12 mouse cellular contexts compared by ENCODE assay signal in genomic region chr4:139852219-139853035, GRCm38 (mm10). TPM values are rescaled to one million over a fixed set of nuclear protein-coding genes. Genes with fewer than 3 reads are reported as not detected.
DNase-seq lines count a peak whose midpoint lies in the region; ATAC-seq and TF ChIP-seq lines count a peak whose summit lies in the region.
"Had no signal": no experiment of that assay in that cellular context is flagged by ENCODE, and none has a peak within 500 bp of the region (broad histone marks: within the 10 kb centered on the region; RNA-seq: fewer than 3 reads in every experiment).

No protein-coding gene starts in this region.

- peak; percentile 28 for DNase-seq in kidney, postnatal 0 days (ENCODE audit: low spot score)
- no peak for DNase-seq in kidney, postnatal 14 days
- DNase-seq in splenic B cell, adult 2 months (ENCODE audit: low read depth, low spot score): peak; percentile 35
- DNase-seq in gastrocnemius, postnatal 36 days: no peak
- no peak for DNase-seq in left cerebral cortex, postnatal 25 days (ENCODE audit: low spot score in 2 of 2)
- DNase-seq: cerebellum, postnatal 14 days; layer of hippocampus, postnatal 36 days had no signal

- no peak overlapping the region for H3K27ac ChIP-seq in kidney, postnatal 0 days
- no peak overlapping the region for H3K27ac ChIP-seq in cortical plate, adult 2 months (ENCODE audit: insufficient read depth, low read length)
- no peak overlapping the region for H3K27ac ChIP-seq in hindbrain, embryonic 13.5 days

- 2% methylated on average over 25 of the region's 25 CpGs for WGBS in kidney, postnatal 0 days
- WGBS in hindbrain, embryonic 13.5 days: 3% methylated on average over 25 of the region's 25 CpGs

- ATAC-seq in kidney, postnatal 0 days (replicated peaks; ENCODE audit: low FRiP score, low read depth): no peak
- ATAC-seq in hindbrain, embryonic 13.5 days (ENCODE audit: low FRiP score): no peak

- no peak for TF ChIP-seq POLR2A in cortical plate, adult 2 months (IDR thresholded peaks at IDR 0.05; ENCODE audit: extremely low read depth, insufficient read depth, low read length)

- peaks cover 51% of the 10 kb centered on the region for H3K27me3 ChIP-seq in kidney, postnatal 0 days (ENCODE audit: insufficient read depth, low read length)
- H3K27me3 ChIP-seq in hindbrain, embryonic 13.5 days: peaks cover 93% of the 10 kb centered on the region
- H3K27me3 ChIP-seq in splenic B cell, adult 2 months (ENCODE audit: control insufficient read depth, insufficient read depth, low read length, poor library complexity, severe bottlenecking): peaks cover 2% of the 10 kb centered on the region; the same call in 1 of the 2 replicates

- TF ChIP-seq CTCF in kidney, postnatal 0 days (IDR thresholded peaks at IDR 0.05; ENCODE audit: low read depth): peak; percentile 43; the same call in 1 of the 2 replicates
- TF ChIP-seq CTCF in cortical plate, adult 2 months (IDR thresholded peaks at IDR 0.05; ENCODE audit: extremely low read depth, insufficient read depth, low read length): peak; percentile 25; the same call in 1 of the 2 replicates

- H3K9me3 ChIP-seq in kidney, postnatal 0 days (replicated peaks; ENCODE audit: low read length): no peaks in the 10 kb centered on the region
- no peaks in the 10 kb centered on the region; the same call in 1 of the 2 replicates for H3K9me3 ChIP-seq in hindbrain, embryonic 13.5 days

- H3K9ac ChIP-seq in kidney, postnatal 0 days (ENCODE audit: low read depth, low read length): no peak overlapping the region
- no peak overlapping the region for H3K9ac ChIP-seq in hindbrain, embryonic 13.5 days

- no peaks in the 10 kb centered on the region for H3K36me3 ChIP-seq in kidney, postnatal 0 days (ENCODE audit: insufficient read depth, low read length)
- no peaks in the 10 kb centered on the region for H3K36me3 ChIP-seq in hindbrain, embryonic 13.5 days
- H3K36me3 ChIP-seq in splenic B cell, adult 2 months (ENCODE audit: control insufficient read depth, insufficient read depth, low read length, poor library complexity, severe bottlenecking): no peaks in the 10 kb centered on the region

- H3K4me2 ChIP-seq in kidney, postnatal 0 days (ENCODE audit: low read length): no peak overlapping the region
- H3K4me2 ChIP-seq in hindbrain, embryonic 13.5 days: peak overlapping the region; percentile 19; the same call in 1 of the 2 replicates
- H3K4me2 ChIP-seq: heart, embryonic 11.5 days had no signal

- H3K4me3 ChIP-seq in kidney, postnatal 0 days (replicated peaks; ENCODE audit: low read depth, low read length): no peak overlapping the region
- no peak overlapping the region for H3K4me3 ChIP-seq in cortical plate, adult 2 months (ENCODE audit: insufficient read depth, low read length)
- peak overlapping the region; percentile 5; the same call in 1 of the 2 replicates for H3K4me3 ChIP-seq in hindbrain, embryonic 13.5 days

- no peaks in the 10 kb centered on the region for H3K4me1 ChIP-seq in kidney, postnatal 0 days (replicated peaks; ENCODE audit: insufficient read depth, low read length)
- H3K4me1 ChIP-seq in cortical plate, adult 2 months (ENCODE audit: control insufficient read depth, insufficient read depth, low read length): no peaks in the 10 kb centered on the region
- H3K4me1 ChIP-seq in hindbrain, embryonic 13.5 days (replicated peaks): peaks cover 14% of the 10 kb centered on the region

- intact Hi-C loops in gastrocnemius, postnatal 36 days (cut with DNase I): no loop called here
- intact Hi-C loops in left cerebral cortex, postnatal 25 days (cut with DNase I): loop anchor here (10.0 kb wide), 1 partner anchor 358 kb away; no protein-coding TSS in a partner anchor

RNA-seq across cellular contexts. Expression of gene Pax7, which starts 19.1 kb away (rescaled TPM):
- not detected in 2 replicates for polyA plus RNA-seq in kidney, postnatal 0 days (2015; fragmentation: Nextera tagmentation; extraction: Ambion mirVana)
- polyA plus RNA-seq in cortical plate, adult 2 months (2012; rRNA removed): not detected in 2 replicates
- polyA plus RNA-seq in hindbrain, embryonic 13.5 days (2015; fragmentation: Nextera tagmentation; extraction: Ambion mirVana): 0.84 and 1.6 TPM in 2 replicates
- 1 to 10 TPM; 1.7 to 3.1 TPM for total RNA-seq in gastrocnemius, postnatal 36 days (2021)
- total RNA-seq in left cerebral cortex, postnatal 25 days (2021): not detected
- total RNA-seq: megakaryocyte-erythroid progenitor cell, adult 5-6 weeks had no signal
- polyA plus RNA-seq: small intestine, adult 2 months had no signal

Comparison
In these comparisons a context has a peak if more than half of its experiments do, and no peak if none do; other contexts are left out.
1. DNase-seq: peak in kidney, postnatal 0 days (single experiment) and splenic B cell, adult 2 months (single experiment); none in kidney, postnatal 14 days (single experiment), gastrocnemius, postnatal 36 days (0 of 2) and left cerebral cortex, postnatal 25 days (0 of 2).